Mouse (Mus musculus) erythroblast, embryonic 14.5 days (primary cell): ENCODE data around the gene D1Ertd622e.

Experiments
- GATA1 ChIP-seq: IDR thresholded peaks from 2 replicates; pipeline ENCODE4 v1.6.1; 2012; ENCODE audit warnings: low read length, inconsistent platforms, mixed read lengths
- TAL1 ChIP-seq: IDR thresholded peaks from 3 replicates; pipeline ENCODE4 v1.6.1; 2012; ENCODE audit warnings: low read length, inconsistent platforms, mixed read lengths

DNA sequence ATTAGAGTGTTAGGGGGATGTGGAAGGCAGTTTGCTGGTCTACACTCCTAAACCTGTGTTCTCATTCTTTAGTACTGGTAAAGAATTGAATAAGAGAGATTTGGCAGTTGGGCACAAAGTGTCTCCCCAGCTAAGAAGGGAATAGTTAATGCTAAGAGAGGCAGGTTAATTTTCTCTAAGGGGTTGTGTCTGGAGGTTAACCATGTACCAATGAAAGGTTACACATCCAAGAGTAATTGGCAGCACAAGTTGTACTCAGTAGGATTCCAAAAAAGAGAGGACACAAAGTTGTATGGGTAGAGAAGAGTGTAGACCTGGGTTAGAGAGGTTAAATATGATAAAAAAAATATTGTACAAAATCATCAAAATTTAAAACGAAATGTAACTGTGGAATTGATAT, 58.5 kb downstream of the D1Ertd622e start:
- TF ChIP-seq TAL1 (no peak), GATA1 (no peak)
